Mouse (Mus musculus) urinary bladder, postnatal 36 days (tissue): ENCODE data around the gene Gabpb2.

ENCODE experiments used
- DNase-seq, 2 experiments: peaks; one replicate each; pipeline ENCODE4 v3.0.0; 2022; ENCODE audit warnings: low spot score in 2 of 2, mixed read lengths in 1 of 2

Gene Gabpb2

GRCm38 (mm10) chr3:95195772-95196171 is 21.9 kb downstream of the Gabpb2 start:
- DNase-seq: no peak

- no peak for DNase-seq
Measured at GRCm38 (mm10) chr3:95194721-95195135, 23.0 kb downstream of the Gabpb2 start.

- DNase-seq: no peak
Measured at GRCm38 (mm10) chr3:95186888-95187287, 30.8 kb downstream of the Gabpb2 start.

- DNase-seq: no peak
Measured at GRCm38 (mm10) chr3:95186100-95186499, 31.6 kb downstream of the Gabpb2 start.

GRCm38 (mm10) chr3:95184796-95185577 is 32.7 kb downstream of the Gabpb2 start:
- no peak for DNase-seq

GRCm38 (mm10) chr3:95181841-95182240 is 35.9 kb downstream of the Gabpb2 start:
- no peak for DNase-seq

- no peak for DNase-seq
Measured at GRCm38 (mm10) chr3:95179890-95180289, 37.8 kb downstream of the Gabpb2 start.

GRCm38 (mm10) chr3:95178948-95179347 is 38.8 kb downstream of the Gabpb2 start:
- no peak for DNase-seq

GRCm38 (mm10) chr3:95177583-95177982 is 40.1 kb downstream of the Gabpb2 start:
- DNase-seq: no peak

- no peak for DNase-seq
Measured at GRCm38 (mm10) chr3:95176500-95176899, 41.2 kb downstream of the Gabpb2 start.

GRCm38 (mm10) chr3:95174011-95174592 is 43.6 kb downstream of the Gabpb2 start:
- DNase-seq: peak; percentile 81

- no peak for DNase-seq
Measured at GRCm38 (mm10) chr3:95173256-95173949, 44.3 kb downstream of the Gabpb2 start.

- no peak for DNase-seq
Measured at GRCm38 (mm10) chr3:95172526-95173255, 45.0 kb downstream of the Gabpb2 start.

- DNase-seq: no peak
Measured at GRCm38 (mm10) chr3:95171105-95171504, 46.6 kb downstream of the Gabpb2 start.

- DNase-seq: no peak
Measured at GRCm38 (mm10) chr3:95169996-95170395, 47.7 kb downstream of the Gabpb2 start.

- DNase-seq: no peak
Measured at GRCm38 (mm10) chr3:95164840-95165239, 52.9 kb downstream of the Gabpb2 start.

- no peak for DNase-seq
Measured at GRCm38 (mm10) chr3:95164256-95164550, 53.5 kb downstream of the Gabpb2 start.

GRCm38 (mm10) chr3:95163419-95164255 is 54.1 kb downstream of the Gabpb2 start:
- no peak for DNase-seq

GRCm38 (mm10) chr3:95162345-95162628 is 55.4 kb downstream of the Gabpb2 start:
- DNase-seq: no peak

GRCm38 (mm10) chr3:95161618-95162344 is 55.9 kb downstream of the Gabpb2 start:
- no peak for DNase-seq

- no peak for DNase-seq
Measured at GRCm38 (mm10) chr3:95161041-95161551, 56.6 kb downstream of the Gabpb2 start.
